Mouse (Mus musculus) T-cell, adult 66 days (primary cell): ENCODE measurements around the gene Arid5b. TPM values are rescaled to one million over a fixed set of nuclear protein-coding genes. Genes with fewer than 3 reads are reported as not detected.

Experiments used
- total RNA-seq, 2 experiments: library from RNA; stranded (reverse); gene quantifications; 3 replicates in 1 of 2; 4 replicates in 1 of 2; pipeline ENCODE4 v1.2.4; 2023

Arid5b gene
- 10 to 100 TPM; 45.8 to 55.9 TPM for total RNA-seq

DNA sequence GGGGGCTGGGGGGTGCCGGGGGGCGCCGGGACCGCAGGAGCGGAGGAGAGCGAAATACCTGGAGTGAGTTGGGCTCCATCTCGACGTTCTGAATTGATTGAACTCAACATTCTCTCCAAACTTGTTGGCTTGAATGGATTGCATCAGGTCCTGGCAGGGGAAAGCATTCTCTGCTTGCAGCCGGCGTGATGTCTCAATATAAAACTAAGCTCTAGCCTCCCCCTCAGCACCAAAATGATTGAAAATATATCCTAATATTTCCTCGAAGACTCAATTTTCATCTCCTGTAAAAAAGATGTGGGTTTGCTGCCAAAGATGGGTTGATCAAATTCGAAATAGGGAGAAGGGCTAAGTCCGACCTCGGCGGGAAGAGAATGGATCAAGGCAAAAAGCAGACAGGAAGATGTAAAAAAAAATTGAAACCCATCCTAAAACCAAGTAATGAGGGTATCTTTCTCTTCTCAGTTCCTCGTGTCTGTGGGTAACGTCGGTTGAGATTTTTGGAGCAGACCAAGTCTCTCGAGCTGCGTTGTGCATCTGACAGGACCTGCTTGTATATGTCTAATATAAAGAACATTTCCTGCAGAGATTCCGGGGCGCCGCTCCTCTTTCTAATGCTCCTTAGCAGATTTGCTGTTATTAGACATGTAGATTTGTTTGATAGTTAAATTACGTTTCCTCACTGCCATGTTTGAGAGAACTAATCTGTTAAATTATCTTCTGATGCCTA lies at the start of gene Arid5b:
TSS of gene Arid5b (minus strand) at position 109 of the 730 bp plus-strand sequence.

